Mouse (Mus musculus): ENCODE measurements around the gene Pole4. TPM values are rescaled to one million over a fixed set of nuclear protein-coding genes. Genes with fewer than 3 reads are reported as not detected.

Gene Pole4
- polyA plus RNA-seq, 1 experiment from 2014 or later: 189 TPM

GRCm38 (mm10) chr6:82744553-82744952 lies 39.4 kb upstream of the Pole4 start:
- Histone ChIP-seq H3K27ac (ENCODE audit: low read depth, low read length) (no peak overlapping the region), H3K27me3 (ENCODE audit: control insufficient read depth, insufficient read depth, low read length) (no peaks in the 10 kb centered on the region), H3K4me3 (ENCODE audit: low read depth, low read length) (no peak overlapping the region), H3K36me3 (ENCODE audit: control insufficient read depth, insufficient read depth, low read length) (no peaks in the 10 kb centered on the region), H3K4me2 (ENCODE audit: low read depth, low read length) (no peak overlapping the region), H3K4me1 (ENCODE audit: control insufficient read depth, insufficient read depth, low read length) (no peaks in the 10 kb centered on the region), H3K9ac (replicated peaks; ENCODE audit: low read depth, low read length) (no peak overlapping the region), H3K9me3 (ENCODE audit: control insufficient read depth, low read length) (no peaks in the 10 kb centered on the region)
- no peak for ATAC-seq (ENCODE audit: low read depth)
- WGBS: 92% methylated on average over 9 of the region's 9 CpGs

- no peaks in the 10 kb centered on the region for H3K36me3 ChIP-seq (ENCODE audit: control insufficient read depth, insufficient read depth, low read length)
- H3K27ac ChIP-seq (ENCODE audit: low read depth, low read length): no peak overlapping the region
- H3K4me3 ChIP-seq (ENCODE audit: low read depth, low read length): no peak overlapping the region
- no peak overlapping the region for H3K9ac ChIP-seq (replicated peaks; ENCODE audit: low read depth, low read length)
- 89% methylated on average over 5 of the region's 5 CpGs for WGBS
- no peak for ATAC-seq (ENCODE audit: low read depth)
- H3K4me1 ChIP-seq (ENCODE audit: control insufficient read depth, insufficient read depth, low read length): no peaks in the 10 kb centered on the region
- no peak overlapping the region for H3K4me2 ChIP-seq (ENCODE audit: low read depth, low read length)
- H3K9me3 ChIP-seq (ENCODE audit: control insufficient read depth, low read length): no peaks in the 10 kb centered on the region
- no peaks in the 10 kb centered on the region for H3K27me3 ChIP-seq (ENCODE audit: control insufficient read depth, insufficient read depth, low read length)
Observed at GRCm38 (mm10) chr6:82741518-82741880, 36.3 kb upstream of the Pole4 start.

GRCm38 (mm10) chr6:82740868-82741517 lies 35.8 kb upstream of the Pole4 start:
- no peak for ATAC-seq (ENCODE audit: low read depth)
- no peak overlapping the region for H3K27ac ChIP-seq (ENCODE audit: low read depth, low read length)
- H3K9ac ChIP-seq (replicated peaks; ENCODE audit: low read depth, low read length): no peak overlapping the region
- no peaks in the 10 kb centered on the region for H3K9me3 ChIP-seq (ENCODE audit: control insufficient read depth, low read length)
- WGBS: 85% methylated on average over 8 of the region's 8 CpGs
- H3K4me3 ChIP-seq (ENCODE audit: low read depth, low read length): no peak overlapping the region
- no peaks in the 10 kb centered on the region for H3K36me3 ChIP-seq (ENCODE audit: control insufficient read depth, insufficient read depth, low read length)
- H3K27me3 ChIP-seq (ENCODE audit: control insufficient read depth, insufficient read depth, low read length): no peaks in the 10 kb centered on the region
- no peak overlapping the region for H3K4me2 ChIP-seq (ENCODE audit: low read depth, low read length)
- H3K4me1 ChIP-seq (ENCODE audit: control insufficient read depth, insufficient read depth, low read length): no peaks in the 10 kb centered on the region

GRCm38 (mm10) chr6:82740269-82740668 lies 35.1 kb upstream of the Pole4 start:
- no peaks in the 10 kb centered on the region for H3K9me3 ChIP-seq (ENCODE audit: control insufficient read depth, low read length)
- H3K27ac ChIP-seq (ENCODE audit: low read depth, low read length): no peak overlapping the region
- H3K4me2 ChIP-seq (ENCODE audit: low read depth, low read length): no peak overlapping the region
- H3K36me3 ChIP-seq (ENCODE audit: control insufficient read depth, insufficient read depth, low read length): no peaks in the 10 kb centered on the region
- no peak overlapping the region for H3K9ac ChIP-seq (replicated peaks; ENCODE audit: low read depth, low read length)
- no peaks in the 10 kb centered on the region for H3K4me1 ChIP-seq (ENCODE audit: control insufficient read depth, insufficient read depth, low read length)
- WGBS: 39% methylated on average over 6 of the region's 6 CpGs
- ATAC-seq (ENCODE audit: low read depth): peak; percentile 65
- H3K4me3 ChIP-seq (ENCODE audit: low read depth, low read length): no peak overlapping the region
- H3K27me3 ChIP-seq (ENCODE audit: control insufficient read depth, insufficient read depth, low read length): no peaks in the 10 kb centered on the region

GRCm38 (mm10) chr6:82737634-82738540 lies 32.7 kb upstream of the Pole4 start:
- Histone ChIP-seq H3K4me3 (ENCODE audit: low read depth, low read length) (no peak overlapping the region), H3K9me3 (ENCODE audit: control insufficient read depth, low read length) (no peaks in the 10 kb centered on the region), H3K27me3 (ENCODE audit: control insufficient read depth, insufficient read depth, low read length) (no peaks in the 10 kb centered on the region), H3K27ac (ENCODE audit: low read depth, low read length) (no peak overlapping the region), H3K4me1 (ENCODE audit: control insufficient read depth, insufficient read depth, low read length) (no peaks in the 10 kb centered on the region), H3K4me2 (ENCODE audit: low read depth, low read length) (no peak overlapping the region), H3K36me3 (ENCODE audit: control insufficient read depth, insufficient read depth, low read length) (no peaks in the 10 kb centered on the region), H3K9ac (replicated peaks; ENCODE audit: low read depth, low read length) (no peak overlapping the region)
- WGBS: 95% methylated on average over 27 of the region's 27 CpGs
- no peak for ATAC-seq (ENCODE audit: low read depth)

GRCm38 (mm10) chr6:82736626-82737600 lies 31.7 kb upstream of the Pole4 start:
- Histone ChIP-seq H3K4me3 (ENCODE audit: low read depth, low read length) (no peak overlapping the region), H3K9ac (replicated peaks; ENCODE audit: low read depth, low read length) (no peak overlapping the region), H3K9me3 (ENCODE audit: control insufficient read depth, low read length) (no peaks in the 10 kb centered on the region), H3K4me2 (ENCODE audit: low read depth, low read length) (no peak overlapping the region), H3K27ac (ENCODE audit: low read depth, low read length) (no peak overlapping the region), H3K4me1 (ENCODE audit: control insufficient read depth, insufficient read depth, low read length) (no peaks in the 10 kb centered on the region), H3K27me3 (ENCODE audit: control insufficient read depth, insufficient read depth, low read length) (no peaks in the 10 kb centered on the region), H3K36me3 (ENCODE audit: control insufficient read depth, insufficient read depth, low read length) (no peaks in the 10 kb centered on the region)
- no peak for ATAC-seq (ENCODE audit: low read depth)
- 81% methylated on average over 25 of the region's 25 CpGs for WGBS

- Histone ChIP-seq H3K4me1 (ENCODE audit: control insufficient read depth, insufficient read depth, low read length) (no peaks in the 10 kb centered on the region), H3K9ac (replicated peaks; ENCODE audit: low read depth, low read length) (no peak overlapping the region), H3K27ac (ENCODE audit: low read depth, low read length) (no peak overlapping the region), H3K27me3 (ENCODE audit: control insufficient read depth, insufficient read depth, low read length) (no peaks in the 10 kb centered on the region), H3K4me3 (ENCODE audit: low read depth, low read length) (no peak overlapping the region), H3K36me3 (ENCODE audit: control insufficient read depth, insufficient read depth, low read length) (no peaks in the 10 kb centered on the region), H3K9me3 (ENCODE audit: control insufficient read depth, low read length) (no peaks in the 10 kb centered on the region), H3K4me2 (ENCODE audit: low read depth, low read length) (no peak overlapping the region)
- 88% methylated on average over 7 of the region's 7 CpGs for WGBS
- ATAC-seq (ENCODE audit: low read depth): no peak
Observed at GRCm38 (mm10) chr6:82735347-82735746, 30.2 kb upstream of the Pole4 start.

- ATAC-seq (ENCODE audit: low read depth): no peak
- H3K27me3 ChIP-seq (ENCODE audit: control insufficient read depth, insufficient read depth, low read length): no peaks in the 10 kb centered on the region
- no peaks in the 10 kb centered on the region for H3K4me1 ChIP-seq (ENCODE audit: control insufficient read depth, insufficient read depth, low read length)
- 95% methylated on average over 21 of the region's 21 CpGs for WGBS
- H3K9ac ChIP-seq (replicated peaks; ENCODE audit: low read depth, low read length): no peak overlapping the region
- H3K27ac ChIP-seq (ENCODE audit: low read depth, low read length): no peak overlapping the region
- no peaks in the 10 kb centered on the region for H3K36me3 ChIP-seq (ENCODE audit: control insufficient read depth, insufficient read depth, low read length)
- H3K4me2 ChIP-seq (ENCODE audit: low read depth, low read length): no peak overlapping the region
- no peaks in the 10 kb centered on the region for H3K9me3 ChIP-seq (ENCODE audit: control insufficient read depth, low read length)
- H3K4me3 ChIP-seq (ENCODE audit: low read depth, low read length): no peak overlapping the region
Observed at GRCm38 (mm10) chr6:82728635-82729034, 23.5 kb upstream of the Pole4 start.
